Mouse (Mus musculus): Measurements from ENCODE around the gene Ssh2.

DNA sequence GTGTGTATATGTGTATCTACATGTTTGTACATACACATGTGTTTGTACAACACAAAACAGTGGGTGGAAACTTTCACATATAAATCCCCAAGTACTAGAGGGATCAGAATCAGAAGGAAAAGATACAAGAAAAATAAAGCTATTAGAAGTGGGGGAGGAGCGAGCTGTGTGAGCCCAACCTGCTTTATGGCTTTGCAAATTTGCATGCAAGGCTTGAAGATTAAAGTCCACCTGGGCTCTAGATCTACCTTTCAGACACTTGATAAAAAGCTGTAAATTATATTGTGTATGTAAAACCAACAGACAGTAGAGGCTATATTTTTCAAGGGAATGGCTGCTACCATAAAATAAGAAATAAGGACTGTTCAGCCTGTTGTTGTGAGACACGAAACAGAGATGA lies 34.0 kb upstream of the Ssh2 start:
- TF ChIP-seq CTCF (conservative IDR thresholded peaks at IDR 0.05; ENCODE audit: low read length) (no peak), NANOG (IDR thresholded peaks at IDR 0.05; ENCODE audit: borderline replicate concordance, low read length) (no peak)
